Mouse (Mus musculus): ENCODE results near the gene Dclre1b. TPM values are rescaled to one million over a fixed set of nuclear protein-coding genes. Genes with fewer than 3 reads are reported as not detected.
"Not testable (repeated sequence)": the region's sequence is repeated elsewhere in the genome, so short reads cannot be mapped to it uniquely, and the experiment has no call there.

The Dclre1b gene
- polyA plus RNA-seq, 2 experiments = 11.4 to 32.2 TPM

- no peak for TF ChIP-seq POLR2A (IDR thresholded peaks at IDR 0.05; ENCODE audit: borderline replicate concordance, extremely low read depth, insufficient read depth, insufficient read length)
- no peak for ATAC-seq (ENCODE audit: low FRiP score, low read depth)
- Histone ChIP-seq H3K4me2 (replicated peaks; ENCODE audit: low read depth, low read length, severe bottlenecking) (no peak overlapping the region), H3K4me3 (replicated peaks; ENCODE audit: low read length) (no peak overlapping the region), H3K9me3 (ENCODE audit: control insufficient read depth, low read length) (no peaks in the 10 kb centered on the region), H3K27ac (replicated peaks; ENCODE audit: low read depth, low read length) (no peak overlapping the region), H3K36me3 (ENCODE audit: control insufficient read depth, insufficient read depth, low read length) (no peaks in the 10 kb centered on the region), H3K4me1 (ENCODE audit: control insufficient read depth, insufficient read depth, low read length) (no peaks in the 10 kb centered on the region), H3K27me3 (ENCODE audit: control insufficient read depth, insufficient read depth, low read length) (no peaks in the 10 kb centered on the region), H3K9ac (ENCODE audit: low read depth, low read length, severe bottlenecking) (no peak overlapping the region)
- DNase-seq (ENCODE audit: low spot score) = peak; percentile 22
- WGBS = 60% methylated on average over 3 of the region's 3 CpGs
Observed at GRCm38 (mm10) chr3:103852565-103853299, 43.5 kb upstream of the Dclre1b start.

- H3K36me3 ChIP-seq (ENCODE audit: control insufficient read depth, insufficient read depth, low read length) = no peaks in the 10 kb centered on the region
- no peak for TF ChIP-seq POLR2A (IDR thresholded peaks at IDR 0.05; ENCODE audit: borderline replicate concordance, extremely low read depth, insufficient read depth, insufficient read length)
Observed at GRCm38 (mm10) chr3:103851882-103852281, 42.6 kb upstream of the Dclre1b start.

GRCm38 (mm10) chr3:103851481-103851880 lies 42.2 kb upstream of the Dclre1b start:
- no peak for TF ChIP-seq POLR2A (IDR thresholded peaks at IDR 0.05; ENCODE audit: borderline replicate concordance, extremely low read depth, insufficient read depth, insufficient read length)
- Histone ChIP-seq H3K27ac (replicated peaks; ENCODE audit: low read depth, low read length) (no peak overlapping the region), H3K9ac (ENCODE audit: low read depth, low read length, severe bottlenecking) (no peak overlapping the region), H3K4me3 (replicated peaks; ENCODE audit: low read length) (no peak overlapping the region), H3K4me2 (replicated peaks; ENCODE audit: low read depth, low read length, severe bottlenecking) (no peak overlapping the region), H3K9me3 (ENCODE audit: control insufficient read depth, low read length) (no peaks in the 10 kb centered on the region), H3K4me1 (ENCODE audit: control insufficient read depth, insufficient read depth, low read length) (no peaks in the 10 kb centered on the region), H3K27me3 (ENCODE audit: control insufficient read depth, insufficient read depth, low read length) (no peaks in the 10 kb centered on the region), H3K36me3 (ENCODE audit: control insufficient read depth, insufficient read depth, low read length) (no peaks in the 10 kb centered on the region)
- whole genome bisulfite sequencing = 70% methylated on average over 6 of the region's 6 CpGs
- ATAC-seq (ENCODE audit: low FRiP score, low read depth) (no peak), DNase-seq (ENCODE audit: low spot score) (no peak)

More at GRCm38 (mm10) chr3:103851882-103852281, 42.6 kb upstream of the Dclre1b start:
- Histone ChIP-seq H3K4me3 (replicated peaks; ENCODE audit: low read length) (no peak overlapping the region), H3K27me3 (ENCODE audit: control insufficient read depth, insufficient read depth, low read length) (no peaks in the 10 kb centered on the region), H3K4me1 (ENCODE audit: control insufficient read depth, insufficient read depth, low read length) (no peaks in the 10 kb centered on the region), H3K4me2 (replicated peaks; ENCODE audit: low read depth, low read length, severe bottlenecking) (no peak overlapping the region), H3K9me3 (ENCODE audit: control insufficient read depth, low read length) (no peaks in the 10 kb centered on the region), H3K27ac (replicated peaks; ENCODE audit: low read depth, low read length) (no peak overlapping the region), H3K9ac (ENCODE audit: low read depth, low read length, severe bottlenecking) (no peak overlapping the region)
- 84% methylated on average over 8 of the region's 8 CpGs for WGBS
- ATAC-seq (ENCODE audit: low FRiP score, low read depth) (no peak), DNase-seq (ENCODE audit: low spot score) (no peak)

- DNase-seq (ENCODE audit: low spot score) (no peak), ATAC-seq (ENCODE audit: low FRiP score, low read depth) (no peak)
- H3K9ac ChIP-seq (ENCODE audit: low read depth, low read length, severe bottlenecking) = no peak overlapping the region
- no peak overlapping the region for H3K4me3 ChIP-seq (replicated peaks; ENCODE audit: low read length)
- no peaks in the 10 kb centered on the region for H3K9me3 ChIP-seq (ENCODE audit: control insufficient read depth, low read length)
- no peaks in the 10 kb centered on the region for H3K36me3 ChIP-seq (ENCODE audit: control insufficient read depth, insufficient read depth, low read length)
- WGBS = 76% methylated on average over 9 of the region's 9 CpGs
- no peak for TF ChIP-seq POLR2A (IDR thresholded peaks at IDR 0.05; ENCODE audit: borderline replicate concordance, extremely low read depth, insufficient read depth, insufficient read length)
- H3K27ac ChIP-seq (replicated peaks; ENCODE audit: low read depth, low read length) = no peak overlapping the region
- H3K4me2 ChIP-seq (replicated peaks; ENCODE audit: low read depth, low read length, severe bottlenecking) = no peak overlapping the region
- H3K27me3 ChIP-seq (ENCODE audit: control insufficient read depth, insufficient read depth, low read length) = no peaks in the 10 kb centered on the region
- no peaks in the 10 kb centered on the region for H3K4me1 ChIP-seq (ENCODE audit: control insufficient read depth, insufficient read depth, low read length)
Observed at GRCm38 (mm10) chr3:103850644-103851363, 41.6 kb upstream of the Dclre1b start.

- H3K9me3 ChIP-seq (ENCODE audit: control insufficient read depth, low read length); ATAC-seq (ENCODE audit: low FRiP score, low read depth); H3K27me3 ChIP-seq (ENCODE audit: control insufficient read depth, insufficient read depth, low read length); H3K9ac ChIP-seq (ENCODE audit: low read depth, low read length, severe bottlenecking); DNase-seq (ENCODE audit: low spot score); H3K4me1 ChIP-seq (ENCODE audit: control insufficient read depth, insufficient read depth, low read length); H3K4me2 ChIP-seq (replicated peaks; ENCODE audit: low read depth, low read length, severe bottlenecking); H3K27ac ChIP-seq (replicated peaks; ENCODE audit: low read depth, low read length); H3K36me3 ChIP-seq (ENCODE audit: control insufficient read depth, insufficient read depth, low read length); H3K4me3 ChIP-seq (replicated peaks; ENCODE audit: low read length): not testable (repeated sequence)
- 79% methylated on average over 7 of the region's 7 CpGs for WGBS
Observed at GRCm38 (mm10) chr3:103840946-103841345, 31.7 kb upstream of the Dclre1b start.

- not testable (repeated sequence) for DNase-seq (ENCODE audit: low spot score); H3K27me3 ChIP-seq (ENCODE audit: control insufficient read depth, insufficient read depth, low read length); ATAC-seq (ENCODE audit: low FRiP score, low read depth); H3K4me1 ChIP-seq (ENCODE audit: control insufficient read depth, insufficient read depth, low read length); H3K4me2 ChIP-seq (replicated peaks; ENCODE audit: low read depth, low read length, severe bottlenecking); H3K4me3 ChIP-seq (replicated peaks; ENCODE audit: low read length); H3K36me3 ChIP-seq (ENCODE audit: control insufficient read depth, insufficient read depth, low read length); H3K9me3 ChIP-seq (ENCODE audit: control insufficient read depth, low read length); H3K9ac ChIP-seq (ENCODE audit: low read depth, low read length, severe bottlenecking); H3K27ac ChIP-seq (replicated peaks; ENCODE audit: low read depth, low read length)
- WGBS = 88% methylated on average over 3 of the region's 3 CpGs
Observed at GRCm38 (mm10) chr3:103840195-103840594, 31.0 kb upstream of the Dclre1b start.

Data from limb, embryonic 14.5 days (tissue).